Mouse (Mus musculus): ENCODE measurements around the gene Pip5kl1.

DNA sequence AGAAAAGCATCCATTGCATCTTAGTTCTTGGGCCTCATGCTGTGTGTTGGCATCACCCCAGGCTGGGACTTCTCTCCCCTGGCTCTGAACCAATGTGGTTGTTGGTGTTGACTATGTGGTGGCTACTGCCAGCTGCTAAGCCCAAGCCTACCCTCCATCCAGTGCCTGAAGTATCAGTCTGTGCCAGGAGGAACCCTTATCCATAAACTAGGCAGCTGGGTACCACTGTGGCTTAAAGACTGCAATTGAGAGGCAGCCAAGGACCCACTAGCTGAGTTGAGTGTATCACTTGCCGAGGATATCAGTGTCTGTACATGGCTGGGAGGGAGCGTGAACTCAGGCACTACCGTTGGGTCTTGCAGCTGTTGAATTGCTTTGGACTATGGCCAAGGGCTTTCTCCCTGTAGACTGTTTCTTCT lies 31.6 kb upstream of the Pip5kl1 start:
- no peak for TF ChIP-seq CTCF (IDR thresholded peaks at IDR 0.05; ENCODE audit: borderline replicate concordance, insufficient read depth, low read length)
- TF ChIP-seq POLR2A (IDR thresholded peaks at IDR 0.05; ENCODE audit: low read depth, low read length), result no peak

All from embryonic fibroblast, embryonic 13.5 days (primary cell).